Mouse (Mus musculus) ES-E14 (cell line): ENCODE measurements around the gene Fbl. TPM values are rescaled to one million over a fixed set of nuclear protein-coding genes. Genes with fewer than 3 reads are reported as not detected.

Experiments used
- DNase-seq: peaks from one replicate; pipeline ENCODE4 v3.0.0-alpha.2; 2013; ENCODE audit warnings: low read depth, low spot score
- H3K27ac ChIP-seq: 2 replicates; pipeline ENCODE4 v1.5.1; 2012; ENCODE audit warnings: low read depth, mild to moderate bottlenecking, low read length, moderate library complexity, mixed read lengths; ENCODE audit not compliant: poor library complexity, insufficient read depth, severe bottlenecking
- H3K36me3 ChIP-seq: 2 replicates; pipeline ENCODE4 v1.6.1; 2012; ENCODE audit warnings: mild to moderate bottlenecking, low read length, moderate library complexity, mixed read lengths; ENCODE audit not compliant: control insufficient read depth, poor library complexity, insufficient read depth, severe bottlenecking
- H3K4me1 ChIP-seq, 2 experiments: fragments of 150-350 bp in 1 of 2; sonication (generic) in 1 of 2; 2 replicates each; pipeline ENCODE4 v1.6.1; 2012; ENCODE audit warnings: low read length in 2 of 2, mild to moderate bottlenecking in 1 of 2, mixed read lengths in 1 of 2; ENCODE audit not compliant: control insufficient read depth in 2 of 2, insufficient read depth in 2 of 2, poor library complexity in 1 of 2
- H3K4me3 ChIP-seq, 2 experiments: fragments of 150-350 bp in 1 of 2; sonication (generic) in 1 of 2; 2 replicates each; pipeline ENCODE4 v1.5.1; 2012; ENCODE audit warnings: low read length in 2 of 2, low read depth in 1 of 2, mild to moderate bottlenecking in 1 of 2, mixed read lengths in 1 of 2; ENCODE audit not compliant: insufficient read depth in 1 of 2, poor library complexity in 1 of 2, severe bottlenecking in 1 of 2
- H3K9ac ChIP-seq: 2 replicates; pipeline ENCODE4 v1.6.1; 2012; ENCODE audit warnings: low read depth, mild to moderate bottlenecking, low read length, mixed read lengths; ENCODE audit not compliant: poor library complexity, insufficient read depth, severe bottlenecking
- H3K9me3 ChIP-seq: fragments of 150-350 bp; sonication (generic); 2 replicates; pipeline ENCODE4 v1.6.1; 2012; ENCODE audit warnings: low read depth, mild to moderate bottlenecking, low read length; ENCODE audit not compliant: control insufficient read depth, insufficient read depth
- CHD2 ChIP-seq: IDR thresholded peaks from 2 replicates; pipeline ENCODE4 v1.6.1; 2014; ENCODE audit warnings: mild to moderate bottlenecking, low read depth, low read length, inconsistent platforms
- HCFC1 ChIP-seq: IDR thresholded peaks from 2 replicates; pipeline ENCODE4 v1.6.1; 2012; ENCODE audit warnings: low read length, inconsistent platforms, borderline replicate concordance; ENCODE audit not compliant: insufficient read depth
- MAFK ChIP-seq: IDR thresholded peaks from 2 replicates; pipeline ENCODE4 v1.6.1; 2014; ENCODE audit warnings: mild to moderate bottlenecking, low read depth, low read length, inconsistent platforms; ENCODE audit not compliant: insufficient read depth
- ZC3H11A ChIP-seq: IDR thresholded peaks from 2 replicates; pipeline ENCODE4 v1.6.1; 2012; ENCODE audit warnings: low read depth, mild to moderate bottlenecking, inconsistent platforms, low read length, borderline replicate concordance
- ZNF384 ChIP-seq: IDR thresholded peaks from 2 replicates; pipeline ENCODE4 v1.6.1; 2012; ENCODE audit warnings: low read depth, low read length, inconsistent platforms
- in situ Hi-C, 2 experiments: fragments of 600-800 bp; cut with MboI; formaldehyde crosslinking; loops; one replicate each; pipeline ENCODE4 v1.15.1; 2025; ENCODE audit warnings: low sequenced_read_pairs in 2 of 2, inconsistent platforms in 1 of 2; ENCODE audit not compliant: unreplicated experiment in 2 of 2
- total RNA-seq: library from RNA; depleted of rRNA; stranded (reverse); fragments of 300-350 nt; gene quantifications from 2 replicates; pipeline ENCODE4 v1.2.3, GENCODE M21; 2012

The Fbl gene
- total RNA-seq, 1 experiment: 189 TPM

- in situ Hi-C loops: loop anchor here in 1 of 2 experiments (10.0 kb wide), 1 partner anchor 59 kb away; the partner anchor contains the start of gene Eid2
- no peaks in the 10 kb centered on the region for H3K9me3 ChIP-seq
- no peak for DNase-seq
- TF ChIP-seq CHD2 (no peak), MAFK (no peak)
- no peak overlapping the region for H3K9ac ChIP-seq
- H3K36me3 ChIP-seq: no peaks in the 10 kb centered on the region
- no peak overlapping the region for H3K27ac ChIP-seq
- no peak overlapping the region for H3K4me3 ChIP-seq
- H3K4me1 ChIP-seq: no peaks in the 10 kb centered on the region; a peak in 1 of 4 replicates
Observed at GRCm38 (mm10) chr7:28206044-28206600, 36.6 kb downstream of the Fbl start.

DNA sequence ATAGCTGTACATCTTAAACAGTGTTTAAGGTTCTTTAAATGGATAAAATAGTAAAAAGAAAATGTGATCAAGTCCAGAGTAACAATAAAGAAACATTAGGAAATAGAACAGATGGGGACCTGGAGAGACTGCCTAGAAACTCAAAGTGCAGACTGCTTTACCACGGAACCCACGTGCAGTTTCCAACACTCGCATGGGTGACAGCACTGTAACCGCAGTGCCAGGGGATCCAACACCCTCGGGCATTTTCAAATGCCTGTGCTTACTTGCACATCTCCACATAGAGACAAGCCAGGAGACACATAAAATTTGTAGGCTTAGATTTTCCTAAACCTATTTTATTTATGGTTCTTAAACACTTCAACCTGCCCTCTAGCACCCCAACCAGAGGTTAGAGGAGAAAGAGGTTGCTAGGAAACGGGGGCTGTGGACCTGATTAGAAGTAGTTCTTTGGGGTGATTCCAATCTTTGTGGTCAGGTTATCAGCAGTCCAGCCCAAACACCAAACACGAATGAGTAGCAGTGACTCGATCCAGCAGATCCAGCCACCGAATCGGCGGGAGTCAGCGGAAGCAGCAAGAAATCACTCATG lies 39.0 kb downstream of the Fbl start:
- Histone ChIP-seq H3K9me3 (no peaks in the 10 kb centered on the region), H3K4me3 (peak overlapping the region; percentile 58 to 61), H3K9ac (peak overlapping the region; percentile 74), H3K27ac (no peak overlapping the region), H3K4me1 (peaks cover 0 to 3% of the 10 kb centered on the region in 2 experiments; a peak in 1 of 4 replicates), H3K36me3 (no peaks in the 10 kb centered on the region)
- in situ Hi-C loops: loop anchor here in 1 of 2 experiments (10.0 kb wide), 1 partner anchor 56 kb away; the partner anchor contains the start of gene Eid2
- no peak for DNase-seq
- TF ChIP-seq ZNF384 (no peak), MAFK (no peak), HCFC1 (no peak), ZC3H11A (no peak), CHD2 (no peak)

- Histone ChIP-seq H3K9me3 (no peaks in the 10 kb centered on the region), H3K27ac (peak overlapping the region; percentile 36; the same call in 1 of the 2 replicates), H3K4me3 (peak overlapping the region; percentile 58 to 61), H3K36me3 (no peaks in the 10 kb centered on the region), H3K9ac (peak overlapping the region; percentile 74), H3K4me1 (peaks cover 0 to 3% of the 10 kb centered on the region in 2 experiments; a peak in 1 of 4 replicates)
- DNase-seq: peak; percentile 80
- in situ Hi-C loops: loop anchor here in 1 of 2 experiments (10.0 kb wide), 1 partner anchor 56 kb away; the partner anchor contains the start of gene Eid2
- TF ChIP-seq ZC3H11A (no peak), HCFC1 (no peak), ZNF384 (no peak), CHD2 (no peak), MAFK (no peak)
Observed at GRCm38 (mm10) chr7:28208988-28209508, 39.5 kb downstream of the Fbl start.

DNA sequence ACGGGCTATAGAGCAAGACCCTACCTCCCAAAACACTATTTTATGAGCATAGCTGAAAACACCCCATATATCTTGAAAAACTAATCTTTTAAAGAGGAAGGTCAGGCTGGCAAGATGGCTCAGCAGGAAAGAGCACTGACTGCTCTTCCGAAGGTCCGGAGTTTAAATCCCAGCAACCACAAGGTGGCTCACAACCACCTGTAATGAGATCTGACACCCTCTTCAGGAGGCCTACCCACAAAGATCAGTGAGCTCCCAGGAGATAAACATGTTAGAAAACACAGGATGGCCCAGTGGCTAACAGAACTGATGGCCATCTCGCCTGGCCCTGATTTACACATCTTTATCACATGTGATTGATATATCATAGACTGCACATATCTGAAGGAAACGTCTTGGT lies 41.2 kb downstream of the Fbl start:
- Histone ChIP-seq H3K4me3 (no peak overlapping the region), H3K9ac (no peak overlapping the region), H3K36me3 (no peaks in the 10 kb centered on the region), H3K4me1 (peaks cover 0 to 3% of the 10 kb centered on the region in 2 experiments; a peak in 2 of 4 replicates), H3K9me3 (no peaks in the 10 kb centered on the region), H3K27ac (no peak overlapping the region)
- no peak for TF ChIP-seq ZNF384
- no peak for TF ChIP-seq CHD2
- no peak for TF ChIP-seq HCFC1
- no peak for TF ChIP-seq MAFK
- TF ChIP-seq ZC3H11A: no peak
- in situ Hi-C loops: no loop called here
- DNase-seq: no peak
